Mouse (Mus musculus) heart, postnatal 0 days (tissue): ENCODE measurements around the gene Bcat1.

Source experiments
- CTCF ChIP-seq: IDR thresholded peaks from 2 replicates; pipeline ENCODE4 v1.5.1; 2016; ENCODE audit warnings: antibody characterized with exemption, control low read depth, low read depth
- EP300 ChIP-seq: IDR thresholded peaks from 2 replicates; pipeline ENCODE4 v1.6.1; 2016; ENCODE audit warnings: antibody characterized with exemption, low read depth

GRCm38 (mm10) chr6:145120086-145120485 lies 44.1 kb upstream of the Bcat1 start:
- TF ChIP-seq CTCF (no peak), EP300 (no peak)
